Mouse (Mus musculus) forebrain, embryonic 15.5 days (tissue): Measurements from ENCODE around the gene B4galt2. TPM values are rescaled to one million over a fixed set of nuclear protein-coding genes. Genes with fewer than 3 reads are reported as not detected.
A peak's percentile ranks its signal among the peaks of the same experiment; 100 is the strongest.

Source experiments
- ATAC-seq: fragments of 200-750 bp; cut with Nextera tagmentation; replicated peaks from 2 replicates; pipeline ENCODE4 v1.8.0; 2017; ENCODE audit warnings: mild to moderate bottlenecking, moderate TSS enrichment, moderate library complexity
- H3K27ac ChIP-seq: fragments of 300-500 bp; sonication (generic); replicated peaks from 2 replicates; pipeline ENCODE4 v1.5.1; 2015; ENCODE audit warnings: mild to moderate bottlenecking, inconsistent platforms
- H3K27me3 ChIP-seq: fragments of 300-500 bp; sonication (generic); 2 replicates; pipeline ENCODE4 v1.6.1; 2015; ENCODE audit warnings: inconsistent platforms
- H3K36me3 ChIP-seq: fragments of 300-500 bp; sonication (generic); 2 replicates; pipeline ENCODE4 v1.6.1; 2015; ENCODE audit warnings: mild to moderate bottlenecking, inconsistent platforms
- H3K4me1 ChIP-seq: fragments of 300-500 bp; sonication (generic); 2 replicates; pipeline ENCODE4 v1.6.1; 2015; ENCODE audit warnings: inconsistent platforms
- H3K4me2 ChIP-seq: fragments of 300-500 bp; sonication (generic); replicated peaks from 2 replicates; pipeline ENCODE4 v1.6.1; 2015; ENCODE audit warnings: mild to moderate bottlenecking, inconsistent platforms
- H3K4me3 ChIP-seq: fragments of 300-500 bp; sonication (generic); 2 replicates; pipeline ENCODE4 v1.5.1; 2015; ENCODE audit warnings: mild to moderate bottlenecking, inconsistent platforms
- H3K9ac ChIP-seq: fragments of 300-500 bp; sonication (generic); replicated peaks from 2 replicates; pipeline ENCODE4 v1.6.1; 2015; ENCODE audit warnings: mild to moderate bottlenecking, inconsistent platforms
- H3K9me3 ChIP-seq: fragments of 300-500 bp; sonication (generic); 2 replicates; pipeline ENCODE4 v1.6.1; 2016; ENCODE audit warnings: inconsistent platforms
- WGBS: fragments of 180-500 bp; shearing (Covaris S2); methylation state at CpG from one replicate; pipeline ENCODE4 v1.1.7; 2015; ENCODE audit warnings: mixed read lengths; 5-methylcytosine and 5-hydroxymethylcytosine counted together
- polyA plus RNA-seq: library from polyadenylated mRNA; unstranded; fragments of >200 nt; fragmentation: Nextera tagmentation; extraction: Ambion mirVana; gene quantifications from 2 replicates; pipeline ENCODE4 v1.2.1, GENCODE M21; 2015

Gene B4galt2
- polyA plus RNA-seq, 1 experiment from 2014 or later: 52.6 TPM

- Histone ChIP-seq H3K27ac (no peak overlapping the region), H3K9ac (no peak overlapping the region), H3K4me1 (peaks cover 6% of the 10 kb centered on the region; the same call in 1 of the 2 replicates), H3K4me2 (no peak overlapping the region), H3K9me3 (no peaks in the 10 kb centered on the region), H3K36me3 (no peaks in the 10 kb centered on the region), H3K4me3 (no peak overlapping the region), H3K27me3 (no peaks in the 10 kb centered on the region)
- WGBS: 90% methylated on average over 5 of the region's 5 CpGs
- no peak for ATAC-seq
Observed at GRCm38 (mm10) chr4:117844467-117844866, 38.8 kb downstream of the B4galt2 start.

GRCm38 (mm10) chr4:117843101-117843500, 40.2 kb downstream of the B4galt2 start:
- Histone ChIP-seq H3K9ac (no peak overlapping the region), H3K4me1 (no peaks in the 10 kb centered on the region), H3K4me3 (no peak overlapping the region), H3K27me3 (no peaks in the 10 kb centered on the region), H3K36me3 (no peaks in the 10 kb centered on the region), H3K4me2 (no peak overlapping the region), H3K27ac (no peak overlapping the region), H3K9me3 (no peaks in the 10 kb centered on the region)
- no peak for ATAC-seq
- WGBS: 82% methylated on average over 5 of the region's 5 CpGs

DNA sequence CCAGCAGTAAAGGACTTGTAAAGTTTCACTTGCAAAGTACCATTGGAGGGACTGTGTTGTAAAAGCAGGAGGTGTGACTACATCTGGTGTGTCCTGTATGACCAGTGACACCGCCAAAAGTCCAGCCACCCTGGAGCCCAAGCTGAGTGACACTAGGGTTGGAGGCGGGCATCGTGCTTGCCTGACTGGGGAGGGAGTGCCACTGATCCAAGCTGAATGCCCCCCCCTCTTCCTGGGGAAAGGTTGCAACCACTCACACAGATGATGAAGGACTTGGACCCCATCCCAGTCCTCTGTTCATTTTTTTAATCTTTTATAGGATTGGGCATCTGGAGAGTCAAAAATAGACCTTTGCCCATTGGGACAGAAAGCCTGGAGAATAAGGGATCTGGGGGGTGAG, 41.7 kb downstream of the B4galt2 start:
- Histone ChIP-seq H3K9ac (no peak overlapping the region), H3K4me3 (no peak overlapping the region), H3K9me3 (no peaks in the 10 kb centered on the region), H3K27me3 (no peaks in the 10 kb centered on the region), H3K4me1 (no peaks in the 10 kb centered on the region), H3K36me3 (no peaks in the 10 kb centered on the region), H3K4me2 (no peak overlapping the region), H3K27ac (no peak overlapping the region)
- WGBS: 82% methylated on average over 3 of the region's 3 CpGs
- ATAC-seq: no peak

- Histone ChIP-seq H3K9me3 (no peaks in the 10 kb centered on the region), H3K4me2 (no peak overlapping the region), H3K4me1 (no peaks in the 10 kb centered on the region), H3K27ac (no peak overlapping the region), H3K27me3 (no peaks in the 10 kb centered on the region), H3K9ac (no peak overlapping the region), H3K4me3 (no peak overlapping the region), H3K36me3 (no peaks in the 10 kb centered on the region)
- WGBS: 96% methylated on average over 5 of the region's 5 CpGs
- no peak for ATAC-seq
Observed at GRCm38 (mm10) chr4:117840821-117841220, 42.5 kb downstream of the B4galt2 start.

GRCm38 (mm10) chr4:117839366-117839765, 43.9 kb downstream of the B4galt2 start:
- ATAC-seq: no peak
- Histone ChIP-seq H3K4me1 (peaks cover 9% of the 10 kb centered on the region), H3K4me2 (no peak overlapping the region), H3K27me3 (no peaks in the 10 kb centered on the region), H3K27ac (no peak overlapping the region), H3K4me3 (no peak overlapping the region), H3K36me3 (no peaks in the 10 kb centered on the region), H3K9me3 (no peaks in the 10 kb centered on the region), H3K9ac (no peak overlapping the region)
- WGBS: 77% methylated on average over 6 of the region's 6 CpGs

GRCm38 (mm10) chr4:117837271-117837670, 46.0 kb downstream of the B4galt2 start:
- Histone ChIP-seq H3K36me3 (no peaks in the 10 kb centered on the region), H3K4me1 (peaks cover 12% of the 10 kb centered on the region), H3K27ac (no peak overlapping the region), H3K9me3 (no peaks in the 10 kb centered on the region), H3K27me3 (no peaks in the 10 kb centered on the region), H3K4me3 (no peak overlapping the region), H3K9ac (no peak overlapping the region), H3K4me2 (no peak overlapping the region)
- WGBS: 66% methylated on average over 4 of the region's 4 CpGs
- ATAC-seq: no peak

DNA sequence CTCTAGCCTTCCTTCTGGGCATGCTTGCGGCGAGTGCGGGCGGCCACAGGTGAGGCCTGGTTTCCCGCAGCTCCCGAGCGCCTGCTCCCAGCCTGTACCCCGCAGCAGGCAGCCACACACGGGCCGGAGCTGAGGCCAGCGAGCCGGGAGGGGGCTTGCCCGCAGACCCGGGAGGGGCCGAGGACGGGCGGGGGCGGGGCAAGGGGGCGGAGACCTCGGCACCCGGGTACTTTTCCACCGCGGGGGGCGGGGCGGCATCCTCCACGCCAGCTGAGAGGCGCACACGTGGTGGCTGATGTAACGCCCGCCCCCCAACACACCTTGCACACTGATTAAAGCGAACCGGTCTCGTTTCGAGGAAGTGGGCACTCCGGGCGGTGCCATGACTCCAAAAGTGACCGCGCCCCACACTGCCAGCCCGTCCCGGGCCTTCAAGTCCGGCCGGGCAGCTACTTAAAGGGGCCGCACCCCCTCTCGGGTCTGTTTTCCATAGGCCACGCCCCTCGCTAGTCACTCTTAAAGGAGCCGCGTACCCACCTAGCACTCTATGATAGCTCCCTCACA, 47.0 kb downstream of the B4galt2 start:
- H3K9ac ChIP-seq: peak overlapping the region; percentile 78
- peak overlapping the region; percentile 82 for H3K27ac ChIP-seq

GRCm38 (mm10) chr4:117835531-117836111, 47.7 kb downstream of the B4galt2 start:
- no peaks in the 10 kb centered on the region for H3K27me3 ChIP-seq
- peak overlapping the region; percentile 78 for H3K9ac ChIP-seq
- H3K36me3 ChIP-seq: no peaks in the 10 kb centered on the region
- peaks cover 12% of the 10 kb centered on the region for H3K4me1 ChIP-seq
- WGBS: under 1% methylated on average over 60 of the region's 60 CpGs
- peak overlapping the region; percentile 82 for H3K27ac ChIP-seq
- H3K9me3 ChIP-seq: no peaks in the 10 kb centered on the region
- peak overlapping the region; percentile 99 for H3K4me2 ChIP-seq
- peak; percentile 32 for ATAC-seq
- peak overlapping the region; percentile 66 for H3K4me3 ChIP-seq

More for the DNA sequence above, 47.0 kb downstream of the B4galt2 start:
- WGBS: 0% methylated on average over 48 of the region's 48 CpGs
- Histone ChIP-seq H3K4me1 (peaks cover 12% of the 10 kb centered on the region), H3K36me3 (no peaks in the 10 kb centered on the region), H3K4me2 (peak overlapping the region; percentile 99), H3K27me3 (no peaks in the 10 kb centered on the region), H3K9me3 (no peaks in the 10 kb centered on the region), H3K4me3 (peak overlapping the region; percentile 66)
- peak; percentile 93 for ATAC-seq

DNA sequence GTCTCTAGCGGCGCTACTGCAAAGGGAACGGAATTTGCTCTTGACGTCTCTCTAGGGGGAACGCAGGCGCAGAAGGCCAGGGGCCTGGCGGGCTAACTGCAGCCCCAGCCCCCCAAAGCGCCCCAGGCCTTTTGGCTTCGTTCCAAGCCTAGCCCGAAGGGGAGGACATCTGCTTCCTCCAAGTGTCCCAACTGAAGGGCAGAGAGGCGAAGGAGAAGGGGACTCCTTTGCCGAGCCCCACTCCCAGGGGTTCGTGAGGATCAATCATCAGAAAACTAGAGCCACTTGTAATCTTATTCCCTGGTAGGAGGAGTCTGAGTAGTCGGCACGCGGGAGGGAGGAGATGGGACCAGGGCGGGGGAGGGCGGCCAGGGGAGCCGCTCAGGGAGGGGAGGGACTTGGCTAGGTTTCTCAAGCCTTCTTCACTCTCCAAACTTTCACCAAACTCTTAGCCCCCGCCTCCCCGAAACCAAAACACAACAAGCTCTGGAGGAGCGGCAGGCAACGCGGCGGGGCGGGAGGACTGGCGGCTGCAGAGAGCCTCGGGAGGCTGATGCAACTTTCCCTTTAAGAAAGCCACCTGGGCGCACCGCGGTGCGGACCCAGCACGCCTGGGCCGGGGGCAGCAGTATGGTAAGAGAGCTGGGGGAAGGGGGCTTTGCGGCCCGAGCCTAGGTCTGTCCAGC, 48.3 kb downstream of the B4galt2 start:
- ATAC-seq: peak; percentile 27
- Histone ChIP-seq H3K4me2 (peak overlapping the region; percentile 99), H3K9ac (peak overlapping the region; percentile 78), H3K9me3 (no peaks in the 10 kb centered on the region), H3K27ac (peak overlapping the region; percentile 82), H3K27me3 (no peaks in the 10 kb centered on the region), H3K36me3 (no peaks in the 10 kb centered on the region), H3K4me3 (peak overlapping the region; percentile 66), H3K4me1 (peaks cover 15% of the 10 kb centered on the region)
- 2% methylated on average over 35 of the region's 36 CpGs for WGBS

GRCm38 (mm10) chr4:117834457-117834844, 48.8 kb downstream of the B4galt2 start, which contains the start of gene Slc6a9:
TSS of gene Slc6a9 (plus strand) at chr4:117834506.
- WGBS: 12% methylated on average over 3 of the region's 3 CpGs
- Histone ChIP-seq H3K4me2 (peak within 1 kb of the TSS; percentile 99), H3K36me3 (no peaks in the 10 kb centered on the region), H3K4me1 (peaks cover 19% of the 10 kb centered on the region), H3K27me3 (no peaks in the 10 kb centered on the region), H3K9me3 (no peaks in the 10 kb centered on the region), H3K27ac (peak within 1 kb of the TSS; percentile 82), H3K4me3 (peak within 1 kb of the TSS; percentile 66), H3K9ac (peak within 1 kb of the TSS; percentile 78)
- ATAC-seq: no peak

- H3K36me3 ChIP-seq: no peaks in the 10 kb centered on the region
- H3K27ac ChIP-seq: no peak overlapping the region
- WGBS: 77% methylated on average over 9 of the region's 9 CpGs
- H3K4me3 ChIP-seq: no peak overlapping the region
- H3K9me3 ChIP-seq: no peaks in the 10 kb centered on the region
- no peak overlapping the region for H3K4me2 ChIP-seq
- H3K4me1 ChIP-seq: peaks cover 19% of the 10 kb centered on the region
- no peak overlapping the region for H3K9ac ChIP-seq
- ATAC-seq: no peak
- H3K27me3 ChIP-seq: no peaks in the 10 kb centered on the region
Observed at GRCm38 (mm10) chr4:117831920-117832691, 51.2 kb downstream of the B4galt2 start.

DNA sequence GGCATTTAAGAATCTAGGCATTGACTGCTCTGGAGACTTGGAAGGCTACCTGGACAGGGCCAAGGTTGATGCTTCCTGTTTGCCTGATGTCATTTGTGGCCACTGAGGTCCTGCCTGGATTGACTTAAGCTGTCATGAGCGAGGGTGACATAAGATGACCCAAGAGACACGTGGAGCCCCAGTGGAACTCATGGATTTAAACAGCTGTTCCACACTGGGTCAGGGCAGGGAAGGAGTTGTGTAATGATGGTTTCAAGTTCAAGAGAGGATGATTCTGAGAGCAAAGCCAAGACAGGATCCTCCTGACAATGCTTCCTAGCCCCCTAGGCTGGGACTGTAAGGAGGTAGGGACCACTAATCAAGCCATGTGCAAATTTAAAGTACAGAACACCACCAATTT, 51.8 kb downstream of the B4galt2 start:
- no peak overlapping the region for H3K4me3 ChIP-seq
- H3K27me3 ChIP-seq: no peaks in the 10 kb centered on the region
- no peak overlapping the region for H3K4me2 ChIP-seq
- peaks cover 19% of the 10 kb centered on the region for H3K4me1 ChIP-seq
- no peak overlapping the region for H3K9ac ChIP-seq
- 81% methylated on average over 2 of the region's 2 CpGs for whole genome bisulfite sequencing
- no peak overlapping the region for H3K27ac ChIP-seq
- H3K9me3 ChIP-seq: no peaks in the 10 kb centered on the region
- H3K36me3 ChIP-seq: no peaks in the 10 kb centered on the region
- ATAC-seq: no peak
